Mouse (Mus musculus) ES-Bruce4 (cell line): Measurements from ENCODE around the gene Uba5.

Experiments
- CTCF ChIP-seq: IDR thresholded peaks from one replicate; pipeline ENCODE4 v1.8.1; 2011; ENCODE audit warnings: low read depth, low read length
- EP300 ChIP-seq: IDR thresholded peaks from 2 replicates; pipeline ENCODE4 v1.6.1; 2011; ENCODE audit warnings: low read depth, low read length; ENCODE audit not compliant: insufficient read depth
- POLR2A ChIP-seq: IDR thresholded peaks from one replicate; pipeline ENCODE4 v1.8.1; 2011; ENCODE audit warnings: low read length; ENCODE audit not compliant: insufficient read depth

GRCm38 (mm10) chr9:104102901-104103300 lies 40.0 kb upstream of the Uba5 start:
- TF ChIP-seq EP300: no peak
- no peak for TF ChIP-seq CTCF
- no peak for TF ChIP-seq POLR2A
